Mouse (Mus musculus) CD4-positive helper T cell, adult 2 months (primary cell): ENCODE data around the gene Fkbp15.

Source experiments
- DNase-seq: peaks from one replicate; pipeline ENCODE4 v3.0.0-alpha.2; 2012; ENCODE audit warnings: low read depth, missing footprints, low spot score

Fkbp15 gene

GRCm38 (mm10) chr4:62318294-62318693 lies 42.1 kb downstream of the Fkbp15 start:
- no peak for DNase-seq

- no peak for DNase-seq
Measured at GRCm38 (mm10) chr4:62316456-62316855, 43.9 kb downstream of the Fkbp15 start.

- DNase-seq: no peak
Measured at GRCm38 (mm10) chr4:62314516-62314915, 45.8 kb downstream of the Fkbp15 start.

GRCm38 (mm10) chr4:62313641-62314211 lies 46.6 kb downstream of the Fkbp15 start:
- DNase-seq: no peak

- no peak for DNase-seq
Measured at GRCm38 (mm10) chr4:62312821-62313220, 47.5 kb downstream of the Fkbp15 start.

- DNase-seq: no peak
Measured at GRCm38 (mm10) chr4:62308406-62308805, 51.9 kb downstream of the Fkbp15 start.

- DNase-seq: no peak
Measured at GRCm38 (mm10) chr4:62306840-62307239, 53.5 kb downstream of the Fkbp15 start.

GRCm38 (mm10) chr4:62306301-62306700 lies 54.0 kb downstream of the Fkbp15 start:
- no peak for DNase-seq

- DNase-seq: no peak
Measured at GRCm38 (mm10) chr4:62303288-62303687, 57.1 kb downstream of the Fkbp15 start.

- no peak for DNase-seq
Measured at GRCm38 (mm10) chr4:62302795-62303194, 57.6 kb downstream of the Fkbp15 start.

GRCm38 (mm10) chr4:62300001-62300400 lies 60.3 kb downstream of the Fkbp15 start:
- no peak for DNase-seq

- no peak for DNase-seq
Measured at GRCm38 (mm10) chr4:62297280-62298130, 62.8 kb downstream of the Fkbp15 start.

GRCm38 (mm10) chr4:62294741-62295140 lies 65.6 kb downstream of the Fkbp15 start:
- no peak for DNase-seq

- DNase-seq: no peak
Measured at GRCm38 (mm10) chr4:62293219-62293861, 67.0 kb downstream of the Fkbp15 start.

GRCm38 (mm10) chr4:62292461-62293180 lies 67.7 kb downstream of the Fkbp15 start:
- DNase-seq: no peak

GRCm38 (mm10) chr4:62290816-62291505 lies 69.4 kb downstream of the Fkbp15 start:
- DNase-seq: no peak

- no peak for DNase-seq
Measured at GRCm38 (mm10) chr4:62289226-62289625, 71.1 kb downstream of the Fkbp15 start.

- peak; percentile 23 for DNase-seq
Measured at GRCm38 (mm10) chr4:62286992-62287900, 73.1 kb downstream of the Fkbp15 start.

- peak; percentile 79 for DNase-seq
Measured at GRCm38 (mm10) chr4:62286257-62286991, 73.9 kb downstream of the Fkbp15 start.

- no peak for DNase-seq
Measured at GRCm38 (mm10) chr4:62285576-62285975, 74.8 kb downstream of the Fkbp15 start.
